ENCODE assay signal across 8 mouse cellular contexts in the genomic region with DNA sequence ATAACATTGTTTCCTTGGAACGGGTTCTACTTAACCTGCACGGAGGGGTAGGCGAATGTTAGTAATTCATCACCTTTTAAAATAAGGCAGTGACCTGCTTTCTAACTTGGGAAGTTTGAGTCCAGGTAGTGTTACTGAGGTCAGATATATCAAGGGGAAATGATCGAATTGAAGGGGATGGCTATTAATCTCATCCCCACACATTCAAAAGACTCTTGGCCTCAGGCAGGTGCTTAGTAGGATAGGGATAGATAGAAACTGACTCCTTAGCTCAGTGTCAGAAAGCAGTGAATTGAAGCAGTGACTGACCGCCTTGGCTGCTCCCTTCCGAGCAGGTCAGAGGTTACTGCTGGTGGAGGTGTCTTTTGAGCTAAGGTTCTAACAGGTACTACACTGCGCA. TPM values are rescaled to one million over a fixed set of nuclear protein-coding genes. Genes with fewer than 3 reads are reported as not detected.
A peak's percentile ranks its signal among the peaks of the same experiment; 100 is the strongest.
DNase-seq lines count a peak whose midpoint lies in the region; ATAC-seq lines count a peak whose summit lies in the region.

No protein-coding gene starts in this region.

- H3K9me3 ChIP-seq in erythroblast, embryonic 14.5 days (ENCODE audit: control insufficient read depth, low read length) = no peaks in the 10 kb centered on the region
- H3K9me3 ChIP-seq in neural tube, embryonic 11.5 days (ENCODE audit: control insufficient read depth, low read length) = no peaks in the 10 kb centered on the region
- no peaks in the 10 kb centered on the region for H3K9me3 ChIP-seq in limb, embryonic 15.5 days
- no peaks in the 10 kb centered on the region for H3K9me3 ChIP-seq in stomach, embryonic 16.5 days (replicated peaks; ENCODE audit: control insufficient read depth, low read length)

- H3K36me3 ChIP-seq in erythroblast, embryonic 14.5 days (ENCODE audit: control insufficient read depth) = peaks cover 34% of the 10 kb centered on the region
- no peaks in the 10 kb centered on the region; the same call in 1 of the 2 replicates for H3K36me3 ChIP-seq in neural tube, embryonic 11.5 days (ENCODE audit: control insufficient read depth, insufficient read depth, low read length)
- peaks cover 25% of the 10 kb centered on the region for H3K36me3 ChIP-seq in limb, embryonic 15.5 days
- 0 out of 2 replicates have a peak, but pooled peaks cover 2% of the 10 kb centered on the region for H3K36me3 ChIP-seq in stomach, embryonic 16.5 days (ENCODE audit: control insufficient read depth, insufficient read depth, low read length)

- peak overlapping the region; percentile 68 for H3K4me3 ChIP-seq in erythroblast, embryonic 14.5 days (replicated peaks)
- peak overlapping the region; percentile 99 for H3K4me3 ChIP-seq in neural tube, embryonic 11.5 days (ENCODE audit: low read depth, low read length)
- H3K4me3 ChIP-seq in limb, embryonic 15.5 days = peak overlapping the region; percentile 86
- H3K4me3 ChIP-seq in stomach, embryonic 16.5 days (replicated peaks; ENCODE audit: low read length) = peak overlapping the region; percentile 91

- H3K4me2 ChIP-seq in neural tube, embryonic 11.5 days (ENCODE audit: low read depth) = peak overlapping the region; percentile 91
- H3K4me2 ChIP-seq in limb, embryonic 15.5 days = peak overlapping the region; percentile 53
- H3K4me2 ChIP-seq in stomach, embryonic 16.5 days (ENCODE audit: low read depth, low read length) = peak overlapping the region; percentile 81

- 91% methylated on average over 7 of the region's 7 CpGs for WGBS in neural tube, embryonic 11.5 days
- 94% methylated on average over 7 of the region's 7 CpGs for WGBS in limb, embryonic 15.5 days
- 80% methylated on average over 7 of the region's 7 CpGs for WGBS in stomach, embryonic 16.5 days

- H3K9ac ChIP-seq in neural tube, embryonic 11.5 days (ENCODE audit: low read length) = no peak overlapping the region
- H3K9ac ChIP-seq in limb, embryonic 15.5 days = no peak overlapping the region
- peak overlapping the region; percentile 99; the same call in 1 of the 2 replicates for H3K9ac ChIP-seq in stomach, embryonic 16.5 days (ENCODE audit: low read length)

- DNase-seq in neural tube, embryonic 11.5 days (ENCODE audit: low spot score) = no peak
- no peak for DNase-seq in neural tube, embryonic 10.5 days (ENCODE audit: extremely low spot score, low spot score)
- no peak for DNase-seq in cerebellum, adult 9-11 months
- no peak for DNase-seq in spleen, postnatal 10 days (ENCODE audit: low spot score in 2 of 2)

- no peak for ATAC-seq in erythroblast, adult 5-6 weeks (replicated peaks; ENCODE audit: low FRiP score, poor library complexity, severe bottlenecking)
- ATAC-seq in neural tube, embryonic 11.5 days (ENCODE audit: insufficient read depth, low FRiP score, low TSS enrichment) = no peak
- ATAC-seq in limb, embryonic 15.5 days (ENCODE audit: insufficient number of reproducible peaks, low FRiP score, low TSS enrichment, low read depth) = no peak
- no peak for ATAC-seq in stomach, embryonic 16.5 days (ENCODE audit: insufficient read depth, low FRiP score)

- H3K4me1 ChIP-seq in erythroblast, embryonic 14.5 days (ENCODE audit: control insufficient read depth) = peaks cover 62% of the 10 kb centered on the region
- H3K4me1 ChIP-seq in neural tube, embryonic 11.5 days (ENCODE audit: control insufficient read depth, insufficient read depth, low read length) = peaks cover 12% of the 10 kb centered on the region; the same call in 1 of the 2 replicates
- peaks cover 30% of the 10 kb centered on the region for H3K4me1 ChIP-seq in limb, embryonic 15.5 days
- peaks cover 23% of the 10 kb centered on the region for H3K4me1 ChIP-seq in stomach, embryonic 16.5 days (ENCODE audit: control insufficient read depth, insufficient read depth, low read length)

- H3K27me3 ChIP-seq in erythroblast, embryonic 14.5 days (ENCODE audit: control insufficient read depth) = no peaks in the 10 kb centered on the region
- H3K27me3 ChIP-seq in neural tube, embryonic 11.5 days (ENCODE audit: control insufficient read depth, insufficient read depth, low read length) = no peaks in the 10 kb centered on the region
- no peaks in the 10 kb centered on the region for H3K27me3 ChIP-seq in limb, embryonic 15.5 days
- H3K27me3 ChIP-seq in stomach, embryonic 16.5 days (ENCODE audit: control insufficient read depth, insufficient read depth, low read length) = no peaks in the 10 kb centered on the region

- H3K27ac ChIP-seq in neural tube, embryonic 11.5 days (ENCODE audit: low read depth, low read length) = no peak overlapping the region
- H3K27ac ChIP-seq in limb, embryonic 15.5 days = no peak overlapping the region
- H3K27ac ChIP-seq in stomach, embryonic 16.5 days (ENCODE audit: low read length) = no peak overlapping the region

RNA-seq across cellular contexts. Expression of gene G3bp1, which starts 2.0 kb away (rescaled TPM):
- 3.5 and 4.2 TPM in 2 replicates for polyA plus RNA-seq in erythroblast, embryonic 14.5 days (2012)
- total RNA-seq in erythroblast, adult 5-6 weeks (2015; ENCODE audit: low replicate concordance) = 13.3 and 18.2 TPM in 2 replicates
- total RNA-seq in erythroblast, adult 5-6 weeks (2017; ENCODE audit: low replicate concordance) = 19.0 and 20.9 TPM in 2 replicates
- polyA plus RNA-seq in neural tube, embryonic 11.5 days (2014; fragmentation: Nextera tagmentation; extraction: Ambion mirVana) = 235 and 236 TPM in 2 replicates
- 153 and 158 TPM in 2 replicates for polyA plus RNA-seq in limb, embryonic 15.5 days (2015; fragmentation: Nextera tagmentation; extraction: Ambion mirVana)
- polyA plus RNA-seq in stomach, embryonic 16.5 days (2015; fragmentation: Nextera tagmentation; extraction: Ambion mirVana) = 130 and 142 TPM in 2 replicates

RNA-seq across cellular contexts. Expression of gene Atox1, which starts 10.4 kb away (rescaled TPM):
- polyA plus RNA-seq in erythroblast, embryonic 14.5 days (2012) = 3.6 and 15.0 TPM in 2 replicates
- 25.9 and 45.8 TPM in 2 replicates for total RNA-seq in erythroblast, adult 5-6 weeks (2015; ENCODE audit: low replicate concordance)
- 18.7 and 20.2 TPM in 2 replicates for total RNA-seq in erythroblast, adult 5-6 weeks (2017; ENCODE audit: low replicate concordance)
- 244 and 248 TPM in 2 replicates for polyA plus RNA-seq in neural tube, embryonic 11.5 days (2014; fragmentation: Nextera tagmentation; extraction: Ambion mirVana)
- 448 and 491 TPM in 2 replicates for polyA plus RNA-seq in limb, embryonic 15.5 days (2015; fragmentation: Nextera tagmentation; extraction: Ambion mirVana)
- polyA plus RNA-seq in stomach, embryonic 16.5 days (2015; fragmentation: Nextera tagmentation; extraction: Ambion mirVana) = 421 and 424 TPM in 2 replicates

RNA-seq across cellular contexts. Expression of gene Sparc, which starts 48.5 kb away (rescaled TPM):
- polyA plus RNA-seq in erythroblast, embryonic 14.5 days (2012) = 0.17 and 0.32 TPM in 2 replicates
- 1.7 TPM in 2 replicates for total RNA-seq in erythroblast, adult 5-6 weeks (2015; ENCODE audit: low replicate concordance)
- 0.85 and 0.98 TPM in 2 replicates for total RNA-seq in erythroblast, adult 5-6 weeks (2017; ENCODE audit: low replicate concordance)
- polyA plus RNA-seq in neural tube, embryonic 11.5 days (2014; fragmentation: Nextera tagmentation; extraction: Ambion mirVana) = 450 and 492 TPM in 2 replicates
- polyA plus RNA-seq in limb, embryonic 15.5 days (2015; fragmentation: Nextera tagmentation; extraction: Ambion mirVana) = 3,190 and 4,050 TPM in 2 replicates
- 2,158 and 2,387 TPM in 2 replicates for polyA plus RNA-seq in stomach, embryonic 16.5 days (2015; fragmentation: Nextera tagmentation; extraction: Ambion mirVana)

Comparison
In these comparisons a context has a peak if more than half of its experiments do, and no peak if none do; other contexts are left out.
1. RNA of gene G3bp1, which starts 2.0 kb away (polyA plus RNA-seq): 235 to 236 TPM in neural tube, embryonic 11.5 days, 153 to 158 TPM in limb, embryonic 15.5 days and 130 to 142 TPM in stomach, embryonic 16.5 days; 3.5 to 4.2 TPM in erythroblast, embryonic 14.5 days; every median in the first group is over 10 times any median in the second.
2. RNA of gene Atox1, which starts 10.4 kb away (polyA plus RNA-seq): 448 to 491 TPM in limb, embryonic 15.5 days, 421 to 424 TPM in stomach, embryonic 16.5 days and 244 to 248 TPM in neural tube, embryonic 11.5 days; 3.6 to 15.0 TPM in erythroblast, embryonic 14.5 days; every median in the first group is over 10 times any median in the second.
3. RNA of gene Sparc, which starts 48.5 kb away (polyA plus RNA-seq): 3,190 to 4,050 TPM in limb, embryonic 15.5 days, 2,158 to 2,387 TPM in stomach, embryonic 16.5 days and 450 to 492 TPM in neural tube, embryonic 11.5 days; 0.17 to 0.32 TPM in erythroblast, embryonic 14.5 days; every median in the first group is over 100 times any median in the second.
4. Peak in every context shown above with its lines, with median percentiles within 50 percentile points of each other: H3K4me3 ChIP-seq and H3K4me2 ChIP-seq.